Mouse (Mus musculus): ENCODE data around the gene Matn1.

The Matn1 gene

GRCm38 (mm10) chr4:130916639-130917038 is 27.5 kb upstream of the Matn1 start:
- in situ Hi-C loops (cut with MboI; ENCODE audit: unreplicated experiment in 2 of 2), result no loop called here

DNA sequence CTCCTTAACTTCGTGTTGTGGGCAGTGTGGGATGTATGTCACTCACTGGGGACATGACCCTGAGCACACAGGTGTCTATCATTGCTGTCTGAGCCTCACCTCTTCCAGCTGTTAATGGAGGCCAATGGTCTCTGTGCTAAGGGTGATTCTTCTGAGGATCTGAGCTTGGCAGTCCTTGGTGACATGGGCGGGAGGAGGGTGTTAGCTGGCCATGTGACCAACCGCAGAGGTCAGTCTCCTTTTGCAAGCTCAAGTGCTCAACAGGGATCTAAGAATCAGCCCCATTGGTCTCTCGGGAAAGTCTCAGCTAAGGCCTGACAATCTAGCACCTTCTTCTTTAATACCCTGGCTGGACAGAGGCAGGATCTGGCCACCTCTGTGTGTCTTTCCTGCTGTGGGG is 26.6 kb upstream of the Matn1 start:
- in situ Hi-C loops (cut with MboI; ENCODE audit: unreplicated experiment in 2 of 2), result no loop called here

DNA sequence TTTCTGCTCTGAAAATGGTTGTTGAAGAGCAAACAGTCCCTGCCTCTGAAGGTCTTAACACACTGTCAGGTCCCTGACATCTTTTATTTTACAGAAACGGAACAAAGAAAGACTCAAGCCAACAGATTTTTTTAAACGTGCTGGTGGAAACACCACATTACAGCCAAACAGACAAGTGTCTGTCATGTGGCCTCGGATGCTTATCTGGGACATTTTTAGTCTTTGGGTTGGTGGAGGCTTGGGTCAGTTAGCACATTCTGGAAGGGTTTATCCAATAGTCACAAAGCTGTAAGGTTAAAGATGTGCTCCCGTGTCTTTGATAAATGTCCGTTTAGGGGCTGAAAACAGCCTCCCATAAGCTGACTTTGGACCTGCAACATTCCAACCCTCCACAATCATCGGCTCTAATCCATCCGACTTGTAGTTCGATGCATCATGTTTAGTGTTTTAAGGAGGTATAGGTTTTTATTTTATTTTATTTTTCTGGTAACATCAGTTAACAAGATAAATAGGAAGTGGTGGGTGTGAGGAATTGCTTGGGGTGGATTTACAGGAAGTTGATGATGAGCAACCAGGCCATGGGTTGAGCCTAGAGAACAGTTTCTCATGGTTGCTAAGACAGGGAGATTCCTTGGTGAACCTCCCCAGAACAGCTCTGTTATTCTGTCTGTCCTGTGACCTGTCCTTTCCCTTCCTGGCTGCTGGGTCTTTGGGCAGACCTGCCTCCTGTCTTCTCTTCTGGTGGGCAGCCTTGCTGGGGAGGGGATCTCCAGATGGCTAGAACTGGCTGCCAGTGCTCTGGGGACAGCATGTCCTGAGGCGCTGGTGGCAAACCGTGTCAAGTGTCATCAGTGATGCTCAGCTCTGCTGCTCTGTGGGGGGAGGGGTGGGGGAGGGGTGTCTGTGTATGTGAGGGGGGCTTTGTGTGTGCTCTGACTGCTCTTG is 25.1 kb upstream of the Matn1 start:
- in situ Hi-C loops (cut with MboI; ENCODE audit: unreplicated experiment in 2 of 2), result no loop called here

DNA sequence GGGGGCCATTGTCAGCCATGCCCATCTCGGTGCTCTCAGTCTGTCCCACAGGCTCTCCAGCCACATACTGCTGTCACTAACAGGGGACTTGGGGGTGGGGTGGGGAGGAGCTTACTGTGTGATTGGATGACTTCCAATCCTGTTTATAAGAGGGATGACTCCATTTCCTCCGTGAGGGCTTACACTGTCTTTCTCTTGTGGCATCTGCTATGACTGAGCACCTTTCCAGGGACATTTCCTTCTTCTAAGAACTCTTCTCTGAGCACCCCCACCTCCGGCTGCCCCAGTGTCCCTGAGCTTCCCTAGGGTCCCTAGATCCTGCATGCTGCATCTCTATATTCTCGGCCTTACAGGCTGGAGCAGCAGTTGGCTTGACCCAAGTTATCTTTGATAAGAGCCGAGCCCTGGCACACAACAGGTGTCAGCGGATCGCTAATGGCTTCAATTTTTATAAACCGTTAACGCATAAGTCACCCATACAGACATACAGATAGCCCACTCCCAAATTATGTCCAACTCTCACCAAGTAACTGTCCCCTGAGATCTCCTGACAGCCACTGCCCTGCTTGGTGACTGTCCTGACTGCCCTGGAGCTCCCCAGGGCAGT is 24.3 kb upstream of the Matn1 start:
- in situ Hi-C loops (cut with MboI; ENCODE audit: unreplicated experiment in 2 of 2), result no loop called here

GRCm38 (mm10) chr4:130920951-130921693 is 23.1 kb upstream of the Matn1 start:
- in situ Hi-C loops (cut with MboI; ENCODE audit: unreplicated experiment in 2 of 2), result no loop called here

- in situ Hi-C loops (cut with MboI; ENCODE audit: unreplicated experiment in 2 of 2), result no loop called here
Measured at GRCm38 (mm10) chr4:130921986-130922385, 22.2 kb upstream of the Matn1 start.

DNA sequence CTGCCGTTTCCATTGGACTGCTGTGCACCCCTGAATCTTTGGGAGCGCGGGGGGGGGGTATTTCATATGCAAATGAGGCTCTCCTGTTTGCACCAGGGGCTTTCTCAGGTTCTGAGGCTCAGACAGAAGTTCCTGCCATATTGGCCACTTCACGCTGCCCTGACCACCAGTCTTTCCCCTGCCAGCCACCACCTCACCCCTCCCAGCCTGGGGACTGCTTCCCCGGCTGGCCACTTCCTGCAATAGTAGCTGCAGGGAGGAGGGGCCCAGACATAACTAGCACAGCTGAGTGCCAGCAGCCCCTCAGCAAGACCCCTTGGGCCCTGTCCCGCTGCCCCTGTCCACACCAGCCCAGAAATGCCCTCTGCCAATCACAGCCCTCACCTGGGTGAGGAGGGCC is 17.9 kb upstream of the Matn1 start:
- in situ Hi-C loops (cut with MboI; ENCODE audit: unreplicated experiment in 2 of 2), result no loop called here

DNA sequence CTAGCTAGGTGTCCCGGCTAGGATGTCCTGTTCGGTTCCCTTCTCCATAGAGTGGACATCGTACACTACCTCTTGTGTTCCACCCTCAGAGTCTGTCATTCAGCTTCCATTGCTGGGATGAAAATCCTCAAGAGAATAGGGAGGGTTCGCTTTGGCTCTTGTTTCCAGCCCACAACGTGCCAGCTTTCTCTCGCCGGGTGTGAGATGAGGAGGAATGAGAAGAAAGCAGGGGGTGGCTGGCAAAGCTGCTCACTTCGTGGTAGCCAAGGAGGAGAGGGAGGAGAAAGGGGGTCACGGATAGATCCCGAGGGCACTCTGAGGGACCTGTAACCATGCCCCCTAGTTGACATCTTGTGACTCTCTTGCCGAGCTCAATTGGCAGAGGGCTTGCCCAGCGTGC is 16.4 kb upstream of the Matn1 start:
- in situ Hi-C loops (cut with MboI; ENCODE audit: unreplicated experiment in 2 of 2), result no loop called here

DNA sequence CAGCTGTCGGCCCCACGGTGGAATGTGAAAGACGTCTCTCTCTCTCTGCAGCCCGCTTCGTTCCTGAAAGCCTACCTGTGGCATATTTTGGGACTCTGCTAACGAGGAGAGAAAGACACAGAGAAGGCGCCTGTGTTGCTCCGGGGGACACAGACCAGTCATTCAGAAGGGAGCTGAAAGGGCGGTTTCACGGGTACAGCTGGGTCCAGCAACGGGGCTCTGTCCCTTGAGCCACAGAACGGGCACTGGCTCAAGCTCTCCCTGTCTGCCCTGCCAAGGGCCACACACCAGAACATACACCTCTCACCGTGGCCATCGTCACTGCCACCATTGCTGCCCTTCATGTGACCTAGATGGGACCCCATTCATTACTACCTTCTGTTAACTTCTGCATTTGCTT is 1.5 kb upstream of the Matn1 start:
- in situ Hi-C loops (cut with MboI; ENCODE audit: unreplicated experiment in 2 of 2), result no loop called here

- in situ Hi-C loops (cut with MboI; ENCODE audit: unreplicated experiment in 2 of 2), result loop anchor here (5.0 kb wide), 1 partner anchor 47 kb away; no protein-coding TSS in a partner anchor
Measured at GRCm38 (mm10) chr4:130944779-130945178, 594 bp downstream of the Matn1 start.

- in situ Hi-C loops (cut with MboI; ENCODE audit: unreplicated experiment in 2 of 2), result loop anchor here (5.0 kb wide), 1 partner anchor 50 kb away; no protein-coding TSS in a partner anchor
Measured at GRCm38 (mm10) chr4:130947094-130947647, 3.0 kb downstream of the Matn1 start.

- in situ Hi-C loops (cut with MboI; ENCODE audit: unreplicated experiment in 2 of 2), result loop anchor here (5.0 to 25.0 kb wide), 5 partner anchors 53 to 1562 kb away; partner anchors contain the start of genes Phactr4 (in 1 of the 2) and Sesn2 (in 1 of the 2)
Measured at GRCm38 (mm10) chr4:130949821-130950384, 5.7 kb downstream of the Matn1 start.

DNA sequence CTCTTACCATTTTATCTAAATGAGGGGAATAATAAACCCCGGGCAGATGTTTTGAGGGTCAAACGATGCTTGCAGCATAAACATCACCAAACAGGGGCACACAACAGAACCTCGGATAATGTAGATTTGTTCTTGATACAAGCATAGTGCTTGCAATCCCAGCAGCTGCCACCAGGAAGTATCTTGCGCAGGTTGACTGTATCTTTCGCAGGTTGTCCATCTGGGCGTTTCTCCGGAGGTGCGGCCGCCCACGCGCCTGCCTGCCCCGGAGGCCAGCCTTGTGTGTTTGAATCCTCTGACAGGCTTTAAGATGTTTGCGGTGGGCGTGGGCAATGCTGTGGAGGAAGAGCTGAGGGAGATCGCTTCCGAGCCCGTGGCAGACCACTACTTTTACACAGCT is 8.3 kb downstream of the Matn1 start:
- in situ Hi-C loops (cut with MboI; ENCODE audit: unreplicated experiment in 2 of 2), result loop anchor here (5.0 to 25.0 kb wide), 4 partner anchors 165 to 1560 kb away; partner anchors contain the start of genes Phactr4 (in 1 of the 2) and Sesn2 (in 1 of the 2)

- in situ Hi-C loops (cut with MboI; ENCODE audit: unreplicated experiment in 2 of 2), result loop anchor here (5.0 to 25.0 kb wide), 5 partner anchors 1005 to 1555 kb away; partner anchors contain the start of genes Phactr4 (in 1 of the 2) and Sesn2 (in 1 of the 2)
Measured at GRCm38 (mm10) chr4:130957156-130957555, 13.0 kb downstream of the Matn1 start.

DNA sequence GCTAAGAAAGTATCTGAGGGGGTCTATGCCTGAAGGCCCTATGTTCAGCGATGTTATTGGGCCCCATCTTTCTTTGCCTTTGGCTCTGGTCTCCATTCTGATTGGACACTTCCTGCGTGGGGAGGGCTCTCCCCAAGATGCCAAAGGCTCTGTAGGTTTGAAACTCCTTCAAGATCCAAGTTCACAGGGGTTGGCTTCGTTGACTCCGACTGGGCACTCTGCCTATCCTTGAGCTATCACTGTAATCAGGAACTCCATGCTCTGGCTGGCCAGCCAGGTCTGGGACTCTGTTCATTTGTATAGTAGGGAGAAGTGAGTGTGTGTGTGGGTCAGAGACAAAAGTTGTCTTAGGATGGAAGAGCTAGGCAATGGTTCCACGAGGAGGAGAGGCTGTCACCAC is 14.6 kb downstream of the Matn1 start:
- in situ Hi-C loops (cut with MboI; ENCODE audit: unreplicated experiment in 2 of 2), result loop anchor here (5.0 to 25.0 kb wide), 5 partner anchors 1003 to 1553 kb away; partner anchors contain the start of genes Phactr4 (in 1 of the 2) and Sesn2 (in 1 of the 2)

- in situ Hi-C loops (cut with MboI; ENCODE audit: unreplicated experiment in 2 of 2), result loop anchor here (5.0 to 25.0 kb wide), 11 partner anchors 878 to 1975 kb away; partner anchors contain the start of genes Ptpru (in 2 of the 2), Fam76a (in 1 of the 2), Phactr4 (in 1 of the 2) and Sesn2 (in 1 of the 2)
Measured at GRCm38 (mm10) chr4:130959678-130960077, 15.5 kb downstream of the Matn1 start.

DNA sequence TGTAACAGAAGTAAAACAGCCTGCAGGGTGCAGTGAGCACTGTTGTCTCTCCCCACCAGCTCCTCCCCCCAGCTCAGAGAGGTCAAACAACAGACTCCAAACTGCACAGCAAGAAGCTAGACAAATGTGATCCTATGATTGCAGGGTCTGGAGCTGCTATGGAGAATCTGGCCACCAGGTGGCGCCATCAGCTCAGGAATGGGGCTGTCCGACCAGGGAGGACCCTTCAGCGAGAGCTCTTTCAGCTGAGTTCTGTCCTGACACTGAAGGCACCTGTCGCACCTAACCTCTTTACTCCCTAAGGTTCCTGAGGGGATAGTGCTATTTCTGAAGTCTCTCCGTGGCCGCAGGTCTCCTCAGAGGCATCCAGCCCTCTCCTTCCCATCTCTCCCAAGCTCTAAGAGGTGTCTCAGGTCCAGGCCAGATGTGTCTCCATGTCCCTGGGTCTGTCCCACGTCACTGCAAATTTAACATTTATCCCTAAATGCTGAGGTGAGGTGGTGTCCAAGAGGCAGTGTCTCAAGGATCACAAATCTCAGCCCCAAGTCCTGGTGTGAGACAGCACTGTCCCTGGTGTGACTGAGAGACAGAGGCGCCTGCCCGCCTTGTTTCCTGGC is 16.0 kb downstream of the Matn1 start:
- in situ Hi-C loops (cut with MboI; ENCODE audit: unreplicated experiment in 2 of 2), result loop anchor here (5.0 to 25.0 kb wide), 9 partner anchors 877 to 1975 kb away; partner anchors contain the start of genes Ptpru (in 2 of the 2), Fam76a (in 1 of the 2), Phactr4 (in 1 of the 2) and Sesn2 (in 1 of the 2)

DNA sequence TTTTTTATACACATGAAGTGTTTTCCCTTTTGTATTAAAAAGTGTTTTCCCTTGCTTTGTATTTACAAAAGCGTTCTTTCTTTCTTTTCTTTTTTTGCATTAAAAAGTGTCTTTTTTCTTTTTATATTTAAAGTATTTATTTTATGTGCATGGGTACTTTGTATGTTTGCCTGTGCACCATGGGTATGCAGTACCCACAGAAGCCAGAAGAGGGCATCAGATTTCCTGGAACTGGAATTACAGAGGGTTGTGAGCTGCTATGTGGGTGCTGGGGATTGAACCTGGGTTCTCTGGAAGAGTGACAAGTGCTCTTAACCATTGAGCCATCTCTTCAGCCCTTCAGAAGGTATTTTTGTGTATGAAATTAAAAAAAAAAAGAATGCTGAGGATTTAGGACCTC is 27.1 kb downstream of the Matn1 start:
- in situ Hi-C loops (cut with MboI; ENCODE audit: unreplicated experiment in 2 of 2), result loop anchor here in 1 of 2 experiments (25.0 kb wide), 3 partner anchors 991 to 1541 kb away; partner anchors contain the start of genes Phactr4 and Sesn2

- in situ Hi-C loops (cut with MboI; ENCODE audit: unreplicated experiment in 2 of 2), result loop anchor here in 1 of 2 experiments (25.0 kb wide), 3 partner anchors 990 to 1540 kb away; partner anchors contain the start of genes Phactr4 and Sesn2
Measured at GRCm38 (mm10) chr4:130972421-130972829, 28.2 kb downstream of the Matn1 start.
